Mouse (Mus musculus) liver, embryonic 11.5 days (tissue): ENCODE results near the gene Rfng. TPM values are rescaled to one million over a fixed set of nuclear protein-coding genes. Genes with fewer than 3 reads are reported as not detected.

Experiments
- ATAC-seq: fragments of 200-750 bp; cut with Nextera tagmentation; replicated peaks from 2 replicates; pipeline ENCODE4 v1.8.0; 2017; ENCODE audit warnings: moderate number of reproducible peaks, mild to moderate bottlenecking, moderate TSS enrichment, moderate library complexity; ENCODE audit not compliant: low FRiP score
- DNase-seq: peaks from one replicate; pipeline ENCODE4 v3.0.0-alpha.2; 2017; ENCODE audit warnings: low spot score
- H3K27ac ChIP-seq: fragments of 300-500 bp; sonication (generic); 2 replicates; pipeline ENCODE4 v1.5.1; 2014; ENCODE audit warnings: mild to moderate bottlenecking, low read depth, low read length, control low read depth
- H3K27me3 ChIP-seq: fragments of 300-500 bp; sonication (generic); replicated peaks from 2 replicates; pipeline ENCODE4 v1.6.1; 2014; ENCODE audit warnings: low read length, mixed read lengths; ENCODE audit not compliant: control insufficient read depth, insufficient read depth
- H3K36me3 ChIP-seq: fragments of 300-500 bp; sonication (generic); 2 replicates; pipeline ENCODE4 v1.6.1; 2014; ENCODE audit warnings: mild to moderate bottlenecking, low read length, moderate library complexity, mixed read lengths; ENCODE audit not compliant: control insufficient read depth, insufficient read depth
- H3K4me1 ChIP-seq: fragments of 300-500 bp; sonication (generic); replicated peaks from 2 replicates; pipeline ENCODE4 v1.6.1; 2014; ENCODE audit warnings: low read length, mixed read lengths; ENCODE audit not compliant: control insufficient read depth, insufficient read depth
- H3K4me2 ChIP-seq: fragments of 300-500 bp; sonication (generic); 2 replicates; pipeline ENCODE4 v1.6.1; 2014; ENCODE audit warnings: mild to moderate bottlenecking, control low read depth, moderate library complexity
- H3K4me3 ChIP-seq: fragments of 300-500 bp; sonication (generic); 2 replicates; pipeline ENCODE4 v1.5.1; 2014; ENCODE audit warnings: low read depth, low read length, control low read depth
- H3K9ac ChIP-seq: fragments of 300-500 bp; sonication (generic); 2 replicates; pipeline ENCODE4 v1.6.1; 2014; ENCODE audit warnings: low read depth, low read length, control low read depth
- H3K9me3 ChIP-seq: fragments of 300-500 bp; sonication (generic); 2 replicates; pipeline ENCODE4 v1.6.1; 2016; ENCODE audit warnings: low read length, inconsistent platforms, mixed read lengths; ENCODE audit not compliant: control insufficient read depth
- WGBS: fragments of 180-500 bp; shearing (Covaris S2); extraction: QIAGEN DNeasy Blood & Tissue Kit; methylation state at CpG from one replicate; pipeline ENCODE4 v1.1.7; 2014; 5-methylcytosine and 5-hydroxymethylcytosine counted together
- polyA plus RNA-seq: library from polyadenylated mRNA; unstranded; fragments of >200 nt; fragmentation: Nextera tagmentation; extraction: Ambion mirVana; gene quantifications from 2 replicates; pipeline ENCODE4 v1.2.1, GENCODE M21; 2014

Rfng gene
- polyA plus RNA-seq, 1 experiment from 2014 or later, result 33.4 TPM

DNA sequence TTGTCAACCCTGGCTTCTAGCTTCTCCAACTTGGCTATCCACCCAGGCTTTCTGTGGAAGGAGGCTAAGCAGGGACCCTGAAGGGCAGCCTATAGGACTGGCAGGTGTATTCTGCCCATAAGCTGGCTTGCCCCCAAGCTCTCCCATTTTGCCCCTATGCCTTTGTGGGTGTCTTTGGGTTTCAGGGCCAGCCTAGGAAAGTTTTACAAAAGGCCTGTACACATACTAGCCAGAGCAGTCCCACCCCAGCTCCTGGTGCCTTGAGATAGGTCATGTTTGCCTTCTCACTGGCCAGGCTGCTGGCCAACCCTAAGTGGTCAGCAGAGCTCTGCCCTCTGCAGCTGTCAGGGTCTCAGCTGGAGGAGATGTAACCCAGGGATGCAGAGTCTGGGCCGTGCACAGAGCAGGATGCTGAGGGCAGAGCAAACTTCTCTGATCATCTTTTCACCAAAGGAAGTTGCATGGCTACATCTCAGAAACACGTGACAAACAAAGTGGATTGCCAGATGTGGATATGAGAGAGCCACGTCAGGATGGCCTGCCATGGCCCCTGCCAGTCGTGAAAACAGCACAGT, 41.4 kb upstream of the Rfng start:
- 53% methylated on average over 4 of the region's 4 CpGs for whole genome bisulfite sequencing
- Histone ChIP-seq H3K9me3 (no peaks in the 10 kb centered on the region), H3K4me2 (peak overlapping the region; percentile 89), H3K9ac (peak overlapping the region; percentile 89), H3K27me3 (no peaks in the 10 kb centered on the region), H3K4me1 (peaks cover 33% of the 10 kb centered on the region), H3K36me3 (peaks cover 19% of the 10 kb centered on the region), H3K27ac (peak overlapping the region; percentile 81), H3K4me3 (peak overlapping the region; percentile 81)
- ATAC-seq (no peak), DNase-seq (no peak)

DNA sequence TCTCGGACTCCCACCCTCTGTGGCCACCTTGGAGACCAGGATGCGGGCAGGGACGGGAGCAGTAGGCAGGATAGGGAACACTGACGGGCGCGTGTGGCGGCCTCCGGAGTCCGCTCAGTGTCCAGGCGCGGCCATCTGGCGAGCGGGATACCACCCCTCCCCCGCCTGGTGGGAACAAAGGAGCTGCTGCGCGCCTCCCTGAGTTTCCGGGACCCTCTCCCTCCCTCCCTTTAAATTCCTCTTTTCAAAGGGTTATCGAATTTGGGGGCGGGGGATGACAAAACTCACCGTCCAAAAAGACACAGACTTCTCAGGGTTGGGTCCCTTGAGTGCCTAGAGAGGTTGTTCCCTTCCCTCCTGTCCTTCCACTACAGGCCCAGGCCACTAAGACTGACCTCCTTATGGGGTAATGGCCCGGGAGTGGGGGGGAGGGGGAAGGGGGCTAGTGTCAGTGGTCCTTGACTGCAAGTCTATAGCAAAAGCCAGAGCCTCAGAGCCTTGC, 40.8 kb upstream of the Rfng start:
- Histone ChIP-seq H3K9me3 (no peaks in the 10 kb centered on the region), H3K4me2 (peak overlapping the region; percentile 89), H3K4me3 (peak overlapping the region; percentile 81), H3K9ac (peak overlapping the region; percentile 89), H3K36me3 (peaks cover 25% of the 10 kb centered on the region), H3K27me3 (no peaks in the 10 kb centered on the region), H3K4me1 (peaks cover 33% of the 10 kb centered on the region), H3K27ac (peak overlapping the region; percentile 81)
- no peak for DNase-seq
- 1% methylated on average over 21 of the region's 21 CpGs for WGBS
- ATAC-seq, result no peak; the same call in 1 of the 2 replicates

DNA sequence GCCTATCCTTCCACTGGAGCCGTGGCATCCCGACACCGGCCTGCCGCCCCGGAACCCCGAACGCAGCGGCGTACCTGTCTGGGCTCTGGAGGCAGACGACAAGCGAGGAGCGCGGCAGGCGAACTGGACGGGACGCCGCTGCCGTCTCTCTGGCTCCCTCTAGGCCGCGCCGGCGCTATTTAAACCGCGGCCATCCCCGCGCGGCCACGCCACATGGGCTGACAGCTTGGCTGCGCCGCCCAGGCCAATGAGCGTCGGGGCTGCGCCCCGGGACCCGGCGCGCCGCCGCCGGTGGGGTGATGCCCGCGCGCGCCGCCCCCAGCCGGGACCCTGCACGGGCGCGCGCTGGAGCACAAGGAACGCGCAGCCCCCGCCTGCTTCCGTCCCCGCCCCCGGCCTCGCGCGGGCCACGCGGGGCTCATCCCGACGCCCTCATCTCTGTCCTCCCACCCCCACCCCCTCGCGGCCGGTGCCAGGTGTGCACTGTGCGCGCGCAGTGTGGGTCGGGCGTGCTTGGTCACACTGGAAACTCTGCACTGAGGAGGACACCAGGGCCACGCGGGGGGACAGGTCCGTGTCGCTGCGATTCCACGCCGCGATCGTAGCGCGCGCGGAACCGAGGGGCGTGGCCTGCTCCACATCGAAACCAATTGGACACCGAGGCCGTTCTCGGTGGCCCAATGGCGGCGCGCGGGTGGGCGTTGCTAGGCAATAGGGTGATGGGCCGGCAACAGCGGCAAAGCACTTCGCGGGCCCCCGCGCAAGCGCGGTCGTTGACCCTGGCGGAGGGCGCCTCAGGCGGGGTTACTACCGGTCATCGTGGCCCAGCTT, 40.2 kb upstream of the Rfng start, which contains the start of gene Fasn:
Gene Fasn, minus strand, starts transcription at position 592 of the 831 bp plus-strand sequence.
- H3K36me3 ChIP-seq, result peaks cover 31% of the 10 kb centered on the region
- no peaks in the 10 kb centered on the region for H3K27me3 ChIP-seq
- peaks cover 33% of the 10 kb centered on the region for H3K4me1 ChIP-seq
- H3K9ac ChIP-seq, result peak within 1 kb of the TSS; percentile 89
- H3K4me3 ChIP-seq, result peak within 1 kb of the TSS; percentile 81
- ATAC-seq (peak; percentile 86), DNase-seq (peak; percentile 96)
- H3K4me2 ChIP-seq, result peak within 1 kb of the TSS; percentile 89
- under 1% methylated on average over 88 of the region's 109 CpGs for WGBS
- peak within 1 kb of the TSS; percentile 81 for H3K27ac ChIP-seq
- no peaks in the 10 kb centered on the region for H3K9me3 ChIP-seq

GRCm38 (mm10) chr11:120823551-120823947, 39.5 kb upstream of the Rfng start:
- H3K4me2 ChIP-seq, result peak overlapping the region; percentile 89
- DNase-seq (no peak), ATAC-seq (peak; percentile 53)
- peak overlapping the region; percentile 89 for H3K9ac ChIP-seq
- WGBS, result under 1% methylated on average over 40 of the region's 40 CpGs
- H3K36me3 ChIP-seq, result peaks cover 37% of the 10 kb centered on the region
- H3K27ac ChIP-seq, result peak overlapping the region; percentile 81
- H3K4me1 ChIP-seq, result peaks cover 33% of the 10 kb centered on the region
- H3K27me3 ChIP-seq, result no peaks in the 10 kb centered on the region
- H3K4me3 ChIP-seq, result peak overlapping the region; percentile 81
- H3K9me3 ChIP-seq, result no peaks in the 10 kb centered on the region

- no peak for ATAC-seq
- WGBS, result 2% methylated on average over 14 of the region's 14 CpGs
- H3K4me3 ChIP-seq, result peak overlapping the region; percentile 81
- H3K27me3 ChIP-seq, result no peaks in the 10 kb centered on the region
- peak overlapping the region; percentile 89 for H3K9ac ChIP-seq
- peaks cover 33% of the 10 kb centered on the region for H3K4me1 ChIP-seq
- H3K4me2 ChIP-seq, result peak overlapping the region; percentile 89
- DNase-seq, result peak; percentile 69
- peak overlapping the region; percentile 81 for H3K27ac ChIP-seq
- no peaks in the 10 kb centered on the region for H3K9me3 ChIP-seq
- H3K36me3 ChIP-seq, result peaks cover 42% of the 10 kb centered on the region
Observed at GRCm38 (mm10) chr11:120822831-120823550, 39.0 kb upstream of the Rfng start.

GRCm38 (mm10) chr11:120822321-120822720, 38.3 kb upstream of the Rfng start:
- peak overlapping the region; percentile 81 for H3K4me3 ChIP-seq
- peak overlapping the region; percentile 89 for H3K4me2 ChIP-seq

GRCm38 (mm10) chr11:120821076-120821922, 37.3 kb upstream of the Rfng start:
- H3K9me3 ChIP-seq, result no peaks in the 10 kb centered on the region
- H3K4me2 ChIP-seq, result peak overlapping the region; percentile 89
- no peaks in the 10 kb centered on the region for H3K27me3 ChIP-seq
- ATAC-seq (no peak), DNase-seq (no peak)
- H3K27ac ChIP-seq, result no peak overlapping the region
- H3K9ac ChIP-seq, result peak overlapping the region; percentile 89
- H3K4me1 ChIP-seq, result peaks cover 33% of the 10 kb centered on the region
- peak overlapping the region; percentile 81 for H3K4me3 ChIP-seq
- 83% methylated on average over 14 of the region's 14 CpGs for WGBS
- peaks cover 59% of the 10 kb centered on the region for H3K36me3 ChIP-seq

More at GRCm38 (mm10) chr11:120822321-120822720, 38.3 kb upstream of the Rfng start:
- H3K27me3 ChIP-seq, result no peaks in the 10 kb centered on the region
- WGBS, result 70% methylated on average over 4 of the region's 4 CpGs
- no peak for DNase-seq
- no peak for ATAC-seq
- peaks cover 33% of the 10 kb centered on the region for H3K4me1 ChIP-seq
- peak overlapping the region; percentile 89 for H3K9ac ChIP-seq
- no peaks in the 10 kb centered on the region for H3K9me3 ChIP-seq
- peaks cover 49% of the 10 kb centered on the region for H3K36me3 ChIP-seq
- no peak overlapping the region for H3K27ac ChIP-seq

DNA sequence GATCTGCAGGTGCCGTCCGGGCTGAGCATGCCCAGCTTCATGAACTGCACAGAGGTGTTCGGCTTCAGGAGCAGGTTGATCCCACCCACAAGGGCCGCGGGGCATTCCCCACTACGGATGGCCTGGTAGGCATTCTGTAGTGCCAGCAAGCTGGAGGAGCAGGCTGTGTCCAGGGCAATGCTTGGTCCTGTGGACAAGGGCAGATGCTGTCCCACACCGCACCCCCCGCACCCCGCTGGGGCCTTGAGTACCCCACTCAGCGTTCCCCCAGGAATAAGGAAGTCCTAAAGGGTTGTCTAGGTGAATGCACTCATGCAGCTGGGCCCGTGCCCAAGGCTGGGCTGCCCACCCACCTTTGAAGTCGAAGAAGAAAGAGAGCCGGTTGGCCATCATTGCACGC, 36.5 kb upstream of the Rfng start:
- H3K9ac ChIP-seq, result no peak overlapping the region; the same call in 1 of the 2 replicates
- H3K36me3 ChIP-seq, result peaks cover 67% of the 10 kb centered on the region
- H3K27me3 ChIP-seq, result no peaks in the 10 kb centered on the region
- DNase-seq (peak; percentile 30), ATAC-seq (no peak)
- WGBS, result 94% methylated on average over 14 of the region's 14 CpGs
- no peak overlapping the region for H3K4me2 ChIP-seq
- H3K4me3 ChIP-seq, result no peak overlapping the region
- no peaks in the 10 kb centered on the region for H3K9me3 ChIP-seq
- no peak overlapping the region for H3K27ac ChIP-seq
- peaks cover 26% of the 10 kb centered on the region for H3K4me1 ChIP-seq
